Mouse (Mus musculus) thymus, adult 2 months (tissue): Measurements from ENCODE around the gene Rab39.

Experiments
- CTCF ChIP-seq: fragments of 200-500 bp; IDR thresholded peaks from 2 replicates; pipeline ENCODE4 v1.5.1; 2012; ENCODE audit warnings: mild to moderate bottlenecking, control low read depth, low read length, moderate library complexity, borderline replicate concordance; ENCODE audit not compliant: control insufficient read depth, poor library complexity, insufficient read depth; ENCODE audit errors: extremely low read depth
- POLR2A ChIP-seq: fragments of 200-500 bp; IDR thresholded peaks from 2 replicates; pipeline ENCODE4 v1.6.1; 2012; ENCODE audit warnings: mild to moderate bottlenecking, low read length, control low read depth, moderate library complexity; ENCODE audit not compliant: control insufficient read depth, poor library complexity, insufficient read depth; ENCODE audit errors: extremely low read depth

DNA sequence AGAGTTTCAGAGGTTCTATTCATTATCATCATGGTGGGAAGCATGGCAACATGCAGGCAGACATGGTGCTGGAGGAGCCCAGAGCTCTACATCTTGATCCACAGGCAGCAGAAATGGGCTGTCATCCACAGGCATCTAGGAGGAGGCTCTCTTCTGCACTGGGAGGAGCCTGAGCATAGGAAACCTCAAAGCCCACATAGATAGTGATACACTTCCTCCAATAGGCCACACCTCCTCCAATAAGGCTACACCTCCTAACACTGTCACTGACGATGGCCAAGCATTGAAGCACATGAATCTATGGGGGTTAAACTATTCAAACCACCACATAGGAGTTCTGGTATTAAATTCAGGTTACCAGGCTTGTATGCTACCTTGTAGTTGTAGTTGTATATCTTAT lies 12.3 kb downstream of the Rab39 start:
- no peak for TF ChIP-seq POLR2A
- no peak for TF ChIP-seq CTCF
